Mouse (Mus musculus): Measurements from ENCODE around the gene Cirbp.

Gene Cirbp

GRCm38 (mm10) chr10:80136952-80137625 is 28.7 kb upstream of the Cirbp start:
- intact Hi-C loops (cut with DNase I): loop anchor here (5.0 kb wide), 1 partner anchor 175 kb away; the partner anchor contains the start of gene Wdr18

- intact Hi-C loops (cut with DNase I): loop anchor here (5.0 kb wide), 1 partner anchor 176 kb away; the partner anchor contains the start of gene Wdr18
These were observed 27.9 kb upstream of the Cirbp start for GRCm38 (mm10) chr10:80137626-80138552.

GRCm38 (mm10) chr10:80138553-80139438 is 27.0 kb upstream of the Cirbp start, which contains the start of gene Atp5d:
Gene Atp5d, plus strand, starts transcription at chr10:80138632.
- intact Hi-C loops (cut with DNase I): loop anchor here (5.0 kb wide), 1 partner anchor 176 kb away; the partner anchor contains the start of gene Wdr18

GRCm38 (mm10) chr10:80139439-80139775 is 26.4 kb upstream of the Cirbp start:
- intact Hi-C loops (cut with DNase I): loop anchor here (5.0 kb wide), 1 partner anchor 177 kb away; the partner anchor contains the start of gene Wdr18

GRCm38 (mm10) chr10:80139975-80140665 is 25.7 kb upstream of the Cirbp start:
- intact Hi-C loops (cut with DNase I): loop anchor here (5.0 kb wide), 2 partner anchors 153 to 178 kb away; partner anchors contain the start of genes Cnn2 and Wdr18

GRCm38 (mm10) chr10:80140666-80141035 is 25.1 kb upstream of the Cirbp start, which contains the start of gene Cbarp:
Gene Cbarp, minus strand, starts transcription at chr10:80140835.
- intact Hi-C loops (cut with DNase I): loop anchor here (5.0 kb wide), 1 partner anchor 153 kb away; the partner anchor contains the start of gene Cnn2

GRCm38 (mm10) chr10:80141243-80141642 is 24.5 kb upstream of the Cirbp start:
- intact Hi-C loops (cut with DNase I): loop anchor here (5.0 kb wide), 1 partner anchor 154 kb away; the partner anchor contains the start of gene Cnn2

- intact Hi-C loops (cut with DNase I): loop anchor here (5.0 kb wide), 1 partner anchor 155 kb away; the partner anchor contains the start of gene Cnn2
These were observed 23.8 kb upstream of the Cirbp start for GRCm38 (mm10) chr10:80141786-80142529.

GRCm38 (mm10) chr10:80142530-80142925 is 23.3 kb upstream of the Cirbp start:
- intact Hi-C loops (cut with DNase I): loop anchor here (5.0 kb wide), 1 partner anchor 155 kb away; the partner anchor contains the start of gene Cnn2

GRCm38 (mm10) chr10:80143664-80144063 is 22.1 kb upstream of the Cirbp start:
- intact Hi-C loops (cut with DNase I): loop anchor here (5.0 kb wide), 1 partner anchor 156 kb away; the partner anchor contains the start of gene Cnn2

GRCm38 (mm10) chr10:80144159-80144558 is 21.6 kb upstream of the Cirbp start:
- intact Hi-C loops (cut with DNase I): loop anchor here (5.0 kb wide), 1 partner anchor 157 kb away; the partner anchor contains the start of gene Cnn2

GRCm38 (mm10) chr10:80144864-80145838 is 20.6 kb upstream of the Cirbp start:
- intact Hi-C loops (cut with DNase I): loop anchor here (1.0 to 5.0 kb wide), 2 partner anchors 20 to 158 kb away; partner anchors contain the start of genes Cirbp and Cnn2

GRCm38 (mm10) chr10:80145896-80146295 is 19.9 kb upstream of the Cirbp start:
- intact Hi-C loops (cut with DNase I): loop anchor here (1.0 kb wide), 1 partner anchor 19 kb away; the partner anchor contains the start of gene Cirbp

GRCm38 (mm10) chr10:80146568-80147011 is 19.2 kb upstream of the Cirbp start:
- intact Hi-C loops (cut with DNase I): no loop called here

- intact Hi-C loops (cut with DNase I): no loop called here
These were observed 18.6 kb upstream of the Cirbp start for GRCm38 (mm10) chr10:80147146-80147718.

GRCm38 (mm10) chr10:80147719-80148601 is 17.8 kb upstream of the Cirbp start, which contains the start of gene Midn:
Gene Midn, plus strand, starts transcription at chr10:80148272.
- intact Hi-C loops (cut with DNase I): no loop called here
